Mouse (Mus musculus) forebrain, embryonic 16.5 days (tissue): ENCODE results near the gene Dmwd. TPM values are rescaled to one million over a fixed set of nuclear protein-coding genes. Genes with fewer than 3 reads are reported as not detected.

Experiments
- ATAC-seq: fragments of 200-750 bp; cut with Nextera tagmentation; 2 replicates; pipeline ENCODE4 v1.8.0; 2017; ENCODE audit warnings: mild to moderate bottlenecking, moderate library complexity
- H3K27ac ChIP-seq: fragments of 300-500 bp; sonication (generic); 2 replicates; pipeline ENCODE4 v1.5.1; 2014; ENCODE audit warnings: low read length, control low read depth
- H3K27me3 ChIP-seq: fragments of 300-500 bp; sonication (generic); replicated peaks from 2 replicates; pipeline ENCODE4 v1.6.1; 2014; ENCODE audit warnings: low read length; ENCODE audit not compliant: control insufficient read depth, insufficient read depth
- H3K36me3 ChIP-seq: fragments of 300-500 bp; sonication (generic); 2 replicates; pipeline ENCODE4 v1.6.1; 2014; ENCODE audit not compliant: control insufficient read depth, insufficient read depth
- H3K4me1 ChIP-seq: fragments of 300-500 bp; sonication (generic); replicated peaks from 2 replicates; pipeline ENCODE4 v1.6.1; 2014; ENCODE audit warnings: low read length; ENCODE audit not compliant: control insufficient read depth, insufficient read depth
- H3K4me2 ChIP-seq: fragments of 300-500 bp; sonication (generic); 2 replicates; pipeline ENCODE4 v1.6.1; 2014; ENCODE audit warnings: mild to moderate bottlenecking, low read length, control low read depth
- H3K4me3 ChIP-seq: fragments of 300-500 bp; sonication (generic); replicated peaks from 2 replicates; pipeline ENCODE4 v1.5.1; 2014; ENCODE audit warnings: mild to moderate bottlenecking, low read length, control low read depth
- H3K9ac ChIP-seq: fragments of 300-500 bp; sonication (generic); replicated peaks from 2 replicates; pipeline ENCODE4 v1.6.1; 2014; ENCODE audit warnings: low read depth, low read length, control low read depth
- H3K9me3 ChIP-seq: fragments of 300-500 bp; sonication (generic); 2 replicates; pipeline ENCODE4 v1.6.1; 2016; ENCODE audit warnings: low read length; ENCODE audit not compliant: control insufficient read depth
- WGBS: fragments of 180-500 bp; shearing (Covaris S2); extraction: QIAGEN DNeasy Blood & Tissue Kit; methylation state at CpG from one replicate; pipeline ENCODE4 v1.1.7; 2014; 5-methylcytosine and 5-hydroxymethylcytosine counted together
- polyA plus RNA-seq: library from polyadenylated mRNA; unstranded; fragments of >200 nt; fragmentation: Nextera tagmentation; extraction: Ambion mirVana; gene quantifications from 2 replicates; pipeline ENCODE4 v1.2.1, GENCODE M21; 2015

Gene Dmwd
- polyA plus RNA-seq, 1 experiment from 2014 or later = 28.1 TPM

- ATAC-seq = no peak
- H3K27ac ChIP-seq = no peak overlapping the region
- 91% methylated on average over 19 of the region's 19 CpGs for WGBS
- H3K9ac ChIP-seq = no peak overlapping the region
- H3K4me2 ChIP-seq = no peak overlapping the region
- no peaks in the 10 kb centered on the region for H3K27me3 ChIP-seq
- H3K4me1 ChIP-seq = peaks cover 19% of the 10 kb centered on the region
- peaks cover 34% of the 10 kb centered on the region for H3K36me3 ChIP-seq
- no peak overlapping the region for H3K4me3 ChIP-seq
- H3K9me3 ChIP-seq = no peaks in the 10 kb centered on the region
Observed at GRCm38 (mm10) chr7:19080451-19080950, 4.5 kb downstream of the Dmwd start.

GRCm38 (mm10) chr7:19082171-19082570 lies 6.1 kb downstream of the Dmwd start:
- Histone ChIP-seq H3K9ac (no peak overlapping the region), H3K4me2 (no peak overlapping the region), H3K36me3 (peaks cover 34% of the 10 kb centered on the region), H3K4me1 (peaks cover 12% of the 10 kb centered on the region), H3K27me3 (no peaks in the 10 kb centered on the region), H3K9me3 (no peaks in the 10 kb centered on the region), H3K4me3 (no peak overlapping the region), H3K27ac (no peak overlapping the region)
- 83% methylated on average over 4 of the region's 4 CpGs for WGBS
- no peak for ATAC-seq

GRCm38 (mm10) chr7:19083096-19083495 lies 7.1 kb downstream of the Dmwd start:
- Histone ChIP-seq H3K27ac (no peak overlapping the region), H3K36me3 (peaks cover 38% of the 10 kb centered on the region), H3K4me2 (no peak overlapping the region), H3K4me3 (no peak overlapping the region), H3K4me1 (peaks cover 2% of the 10 kb centered on the region), H3K9ac (no peak overlapping the region), H3K27me3 (no peaks in the 10 kb centered on the region), H3K9me3 (no peaks in the 10 kb centered on the region)
- no peak for ATAC-seq
- WGBS = 64% methylated on average over 6 of the region's 6 CpGs

GRCm38 (mm10) chr7:19083701-19084100 lies 7.7 kb downstream of the Dmwd start, which contains the start of gene Dmpk:
TSS of gene Dmpk (plus strand) at chr7:19083849.
- no peak for ATAC-seq
- Histone ChIP-seq H3K4me3 (no peak within 1 kb of the TSS), H3K4me2 (no peak within 1 kb of the TSS), H3K9me3 (no peaks in the 10 kb centered on the region), H3K4me1 (no peaks in the 10 kb centered on the region; the same call in 1 of the 2 replicates), H3K9ac (no peak within 1 kb of the TSS), H3K36me3 (peaks cover 33% of the 10 kb centered on the region), H3K27me3 (no peaks in the 10 kb centered on the region), H3K27ac (no peak within 1 kb of the TSS)
- WGBS = 55% methylated on average over 10 of the region's 10 CpGs

GRCm38 (mm10) chr7:19084277-19084771 lies 8.3 kb downstream of the Dmwd start:
- Histone ChIP-seq H3K9me3 (no peaks in the 10 kb centered on the region), H3K9ac (no peak overlapping the region), H3K36me3 (peaks cover 33% of the 10 kb centered on the region), H3K4me2 (no peak overlapping the region), H3K27me3 (no peaks in the 10 kb centered on the region), H3K4me3 (no peak overlapping the region), H3K27ac (no peak overlapping the region), H3K4me1 (no peaks in the 10 kb centered on the region; the same call in 1 of the 2 replicates)
- WGBS = 79% methylated on average over 6 of the region's 6 CpGs
- no peak for ATAC-seq

GRCm38 (mm10) chr7:19084921-19085473 lies 9.0 kb downstream of the Dmwd start:
- 23% methylated on average over 9 of the region's 9 CpGs for WGBS

GRCm38 (mm10) chr7:19085495-19085894 lies 9.5 kb downstream of the Dmwd start:
- no peak overlapping the region for H3K4me3 ChIP-seq
- no peaks in the 10 kb centered on the region for H3K27me3 ChIP-seq
- H3K9ac ChIP-seq = no peak overlapping the region
- ATAC-seq = no peak
- peaks cover 29% of the 10 kb centered on the region for H3K36me3 ChIP-seq
- no peak overlapping the region for H3K4me2 ChIP-seq
- no peaks in the 10 kb centered on the region for H3K9me3 ChIP-seq
- WGBS = 14% methylated on average over 6 of the region's 6 CpGs
- H3K27ac ChIP-seq = no peak overlapping the region
- no peaks in the 10 kb centered on the region; the same call in 1 of the 2 replicates for H3K4me1 ChIP-seq

More at GRCm38 (mm10) chr7:19084921-19085473, 9.0 kb downstream of the Dmwd start:
- Histone ChIP-seq H3K4me1 (no peaks in the 10 kb centered on the region; the same call in 1 of the 2 replicates), H3K9ac (no peak overlapping the region), H3K4me2 (no peak overlapping the region), H3K36me3 (peaks cover 32% of the 10 kb centered on the region), H3K27me3 (no peaks in the 10 kb centered on the region), H3K9me3 (no peaks in the 10 kb centered on the region), H3K27ac (no peak overlapping the region), H3K4me3 (no peak overlapping the region)
- no peak for ATAC-seq

- Histone ChIP-seq H3K4me2 (no peak overlapping the region), H3K4me1 (no peaks in the 10 kb centered on the region; the same call in 1 of the 2 replicates), H3K27me3 (no peaks in the 10 kb centered on the region), H3K9ac (no peak overlapping the region), H3K9me3 (no peaks in the 10 kb centered on the region), H3K36me3 (peaks cover 29% of the 10 kb centered on the region), H3K4me3 (no peak overlapping the region), H3K27ac (no peak overlapping the region)
- ATAC-seq = no peak
- WGBS = 18% methylated on average over 14 of the region's 14 CpGs
Observed at GRCm38 (mm10) chr7:19086042-19086441, 10.0 kb downstream of the Dmwd start.

GRCm38 (mm10) chr7:19086760-19087159 lies 10.7 kb downstream of the Dmwd start:
- 64% methylated on average over 18 of the region's 18 CpGs for WGBS
- no peak for ATAC-seq
- Histone ChIP-seq H3K4me2 (no peak overlapping the region), H3K4me1 (no peaks in the 10 kb centered on the region; the same call in 1 of the 2 replicates), H3K4me3 (no peak overlapping the region), H3K27me3 (no peaks in the 10 kb centered on the region), H3K9ac (no peak overlapping the region), H3K27ac (no peak overlapping the region), H3K9me3 (no peaks in the 10 kb centered on the region), H3K36me3 (peaks cover 22% of the 10 kb centered on the region)
